In the genomic region with DNA sequence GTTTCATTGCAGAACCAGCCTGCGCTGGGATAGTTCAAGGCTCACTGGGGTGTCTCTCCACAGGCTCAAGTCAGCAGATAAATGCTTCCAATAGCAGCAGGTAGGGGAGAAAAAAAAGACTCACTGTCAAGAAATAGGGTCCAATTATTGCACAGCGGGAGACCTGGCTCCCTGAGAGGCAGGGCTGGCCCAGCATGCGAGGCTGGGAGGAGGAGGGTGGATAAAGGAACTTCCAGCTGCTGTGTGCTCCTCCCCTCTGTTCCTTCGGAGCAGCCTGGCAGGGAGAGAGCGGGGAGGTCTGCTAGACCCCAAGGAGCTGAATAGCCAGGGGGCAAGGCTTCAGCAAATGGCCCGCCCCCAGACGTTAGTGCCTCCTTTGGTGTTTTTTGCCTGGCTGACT, we compare ENCODE assay signal across 15 mouse cellular contexts. TPM values are rescaled to one million over a fixed set of nuclear protein-coding genes. Genes with fewer than 3 reads are reported as not detected.
A peak's percentile ranks its signal among the peaks of the same experiment; 100 is the strongest.
DNase-seq lines count a peak whose midpoint lies in the region; ATAC-seq and TF ChIP-seq lines count a peak whose summit lies in the region.
"Had no signal": no experiment of that assay in that cellular context is flagged by ENCODE, and none has a peak within 500 bp of the region (broad histone marks: within the 10 kb centered on the region; RNA-seq: fewer than 3 reads in every experiment).

No protein-coding gene starts in this region.

- peak in 1 of 2 experiments; percentile 54 for DNase-seq in layer of hippocampus, adult 2 months (ENCODE audit: low spot score in 2 of 2)
- DNase-seq in layer of hippocampus, postnatal 36 days = no peak
- peak; percentile 21 for DNase-seq in Muller cell, postnatal 12 days (ENCODE audit: inconsistent ontology term)
- DNase-seq in forebrain, embryonic 11.5 days (ENCODE audit: low spot score) = peak; percentile 74
- no peak for DNase-seq in MN1 (ENCODE audit: low spot score)
- DNase-seq in adrenal gland, postnatal 10 days = no peak
- DNase-seq: cerebellum, adult 11 months; gastrocnemius, postnatal 14 days; kidney, postnatal 25 days had no signal

- no peaks in the 10 kb centered on the region for H3K27me3 ChIP-seq in forebrain, embryonic 11.5 days (ENCODE audit: control insufficient read depth, insufficient read depth, low read length)
- 0 out of 2 replicates have a peak, but pooled peaks cover 6% of the 10 kb centered on the region for H3K27me3 ChIP-seq in midbrain, embryonic 13.5 days
- H3K27me3 ChIP-seq: hindbrain, embryonic 15.5 days had no signal

- H3K9me3 ChIP-seq in forebrain, embryonic 11.5 days (ENCODE audit: control insufficient read depth, low read length) = no peaks in the 10 kb centered on the region
- no peaks in the 10 kb centered on the region for H3K9me3 ChIP-seq in midbrain, embryonic 13.5 days
- H3K9me3 ChIP-seq: hindbrain, embryonic 15.5 days; limb, embryonic 15.5 days had no signal

- H3K36me3 ChIP-seq in forebrain, embryonic 11.5 days (ENCODE audit: control insufficient read depth, insufficient read depth, low read length) = no peaks in the 10 kb centered on the region
- no peaks in the 10 kb centered on the region for H3K36me3 ChIP-seq in midbrain, embryonic 13.5 days
- H3K36me3 ChIP-seq: hindbrain, embryonic 15.5 days; limb, embryonic 15.5 days had no signal

- peak; percentile 80; the same call in 1 of the 2 replicates for ATAC-seq in forebrain, embryonic 11.5 days (replicated peaks; ENCODE audit: low FRiP score)
- ATAC-seq in midbrain, embryonic 13.5 days = peak; percentile 71
- no peak for ATAC-seq in cerebellum, adult (ENCODE audit: insufficient number of reproducible peaks, low FRiP score, low TSS enrichment)

- H3K27ac ChIP-seq in layer of hippocampus, adult 2 months = peak overlapping the region; percentile 92
- H3K27ac ChIP-seq in forebrain, embryonic 11.5 days (ENCODE audit: low read depth, low read length) = peak overlapping the region; percentile 9; the same call in 1 of the 2 replicates
- H3K27ac ChIP-seq in midbrain, embryonic 13.5 days = peak overlapping the region; percentile 51; the same call in 1 of the 2 replicates
- H3K27ac ChIP-seq: hindbrain, embryonic 15.5 days; limb, embryonic 15.5 days had no signal

- WGBS in forebrain, embryonic 11.5 days = 4% methylated on average over 7 of the region's 7 CpGs
- WGBS in midbrain, embryonic 13.5 days = 3% methylated on average over 7 of the region's 7 CpGs

- H3K4me3 ChIP-seq in layer of hippocampus, adult 2 months = no peak overlapping the region
- H3K4me3 ChIP-seq in forebrain, embryonic 11.5 days (ENCODE audit: low read depth, low read length) = no peak overlapping the region
- no peak overlapping the region for H3K4me3 ChIP-seq in midbrain, embryonic 13.5 days (replicated peaks)
- H3K4me3 ChIP-seq: hindbrain, embryonic 15.5 days; limb, embryonic 15.5 days had no signal

- TF ChIP-seq CTCF in layer of hippocampus, adult 2 months (conservative IDR thresholded peaks at IDR 0.05) = no peak

- H3K4me2 ChIP-seq in forebrain, embryonic 11.5 days (ENCODE audit: low read depth, low read length, severe bottlenecking) = 0 out of 2 replicates have a peak overlapping the region, but pooled peaks have one; percentile 8
- peak overlapping the region; percentile 13; the same call in 1 of the 2 replicates for H3K4me2 ChIP-seq in midbrain, embryonic 13.5 days (replicated peaks)
- H3K4me2 ChIP-seq: hindbrain, embryonic 15.5 days; limb, embryonic 15.5 days had no signal

- H3K9ac ChIP-seq in forebrain, embryonic 11.5 days (ENCODE audit: low read length) = no peak overlapping the region
- H3K9ac ChIP-seq in midbrain, embryonic 13.5 days (replicated peaks) = no peak overlapping the region
- H3K9ac ChIP-seq: hindbrain, embryonic 15.5 days; limb, embryonic 15.5 days had no signal

- H3K4me1 ChIP-seq in forebrain, embryonic 11.5 days (replicated peaks; ENCODE audit: control insufficient read depth, insufficient read depth, low read length) = peaks cover 30% of the 10 kb centered on the region
- peaks cover 66% of the 10 kb centered on the region for H3K4me1 ChIP-seq in midbrain, embryonic 13.5 days (replicated peaks)

RNA-seq across cellular contexts. Expression of gene Galnt16, which starts 7.4 kb away (rescaled TPM):
- total RNA-seq in layer of hippocampus, adult 2 months (2021) = 100 to 1,000 TPM; 166 to 181 TPM
- 100 to 1,000 TPM; 163 to 165 TPM for total RNA-seq in layer of hippocampus, postnatal 36 days (2021)
- polyA plus RNA-seq in forebrain, embryonic 11.5 days (2014; fragmentation: Nextera tagmentation; extraction: Ambion mirVana) = 19.9 and 20.3 TPM in 2 replicates
- polyA plus RNA-seq in midbrain, embryonic 13.5 days (2015; fragmentation: Nextera tagmentation; extraction: Ambion mirVana) = 32.1 and 34.7 TPM in 2 replicates
- total RNA-seq in adrenal gland, postnatal 10 days (2021) = 10 to 100 TPM; 16.3 to 16.8 TPM
- total RNA-seq: megakaryocyte progenitor cell, adult 5-6 weeks had no signal
- polyA plus RNA-seq: C2C12 had no signal

Comparison
In these comparisons a context has a peak if more than half of its experiments do, and no peak if none do; other contexts are left out.
1. DNase-seq: peak in Muller cell, postnatal 12 days (single experiment) and forebrain, embryonic 11.5 days (single experiment); none in layer of hippocampus, postnatal 36 days (0 of 2), MN1 (single experiment) and adrenal gland, postnatal 10 days (single experiment).
2. H3K27ac ChIP-seq: peak in every context shown above with its lines; median percentile 92 in layer of hippocampus, adult 2 months; 51 in midbrain, embryonic 13.5 days; 9 in forebrain, embryonic 11.5 days.
3. RNA of gene Galnt16, which starts 7.4 kb away (total RNA-seq): 166 to 181 TPM in layer of hippocampus, adult 2 months and 163 to 165 TPM in layer of hippocampus, postnatal 36 days; 16.3 to 16.8 TPM in adrenal gland, postnatal 10 days; every median in the first group is over 4 times any median in the second.